Mouse (Mus musculus): ENCODE data around the gene Olfr709-ps1.
"Not testable (repeated sequence)": the region's sequence is repeated elsewhere in the genome, so short reads cannot be mapped to it uniquely, and the experiment has no call there.

Olfr709-ps1 gene

GRCm38 (mm10) chr7:106932119-106932518 lies at the start of gene Olfr709-ps1:
Gene Olfr709-ps1 (minus strand): TSS chr7:106932219.
- DNase-seq (ENCODE audit: low read depth, low spot score): no peak

GRCm38 (mm10) chr7:106975353-106975752 lies 43.3 kb upstream of the Olfr709-ps1 start, which contains the start of gene Olfr711:
Gene Olfr711 (minus strand): TSS chr7:106975453.
- no peak for DNase-seq (ENCODE audit: low read depth, low spot score)

DNA sequence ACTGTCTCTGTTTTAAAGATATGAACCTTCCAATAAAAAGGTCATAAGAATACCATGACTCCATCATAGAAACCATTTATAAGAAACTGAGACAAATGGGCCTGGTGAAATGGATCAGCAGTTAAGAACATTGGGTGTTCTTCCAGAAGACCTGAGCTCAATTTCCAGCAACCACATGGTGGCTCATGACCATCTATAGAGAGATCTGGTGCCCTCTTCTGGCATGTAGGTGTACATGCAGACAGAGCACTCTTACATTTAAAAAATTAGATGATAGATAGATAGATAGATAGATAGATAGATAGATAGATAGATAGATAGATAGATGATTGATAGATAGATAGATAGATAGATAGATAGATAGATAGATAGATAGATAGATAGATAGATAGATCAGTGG lies 35.5 kb upstream of the Olfr709-ps1 start:
- peak; percentile 54 for DNase-seq (ENCODE audit: low read depth, low spot score)

DNA sequence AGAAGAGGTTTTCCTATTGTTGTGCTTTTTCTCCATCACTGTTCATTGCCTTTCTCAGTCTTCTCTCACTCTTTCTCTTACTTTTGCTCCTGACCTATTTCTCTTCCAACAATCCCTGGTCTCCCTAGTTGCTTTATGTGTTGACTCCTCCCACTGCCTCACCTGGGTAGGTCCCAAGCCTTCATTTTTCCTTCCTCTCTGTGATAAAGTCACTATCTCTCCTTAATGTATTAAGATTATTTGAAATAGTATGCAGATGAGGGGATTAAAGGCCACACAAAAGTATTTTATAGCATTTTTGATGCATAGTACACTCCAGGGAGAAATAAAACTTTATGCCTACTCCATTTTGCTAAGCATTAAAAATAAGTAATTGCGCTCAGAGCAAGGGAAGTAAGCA lies 31.8 kb upstream of the Olfr709-ps1 start, which contains the start of gene Olfr6:
TSS of gene Olfr6 (minus strand) at position 101 of the 400 bp plus-strand sequence.
- DNase-seq (ENCODE audit: low read depth, low spot score): no peak

DNA sequence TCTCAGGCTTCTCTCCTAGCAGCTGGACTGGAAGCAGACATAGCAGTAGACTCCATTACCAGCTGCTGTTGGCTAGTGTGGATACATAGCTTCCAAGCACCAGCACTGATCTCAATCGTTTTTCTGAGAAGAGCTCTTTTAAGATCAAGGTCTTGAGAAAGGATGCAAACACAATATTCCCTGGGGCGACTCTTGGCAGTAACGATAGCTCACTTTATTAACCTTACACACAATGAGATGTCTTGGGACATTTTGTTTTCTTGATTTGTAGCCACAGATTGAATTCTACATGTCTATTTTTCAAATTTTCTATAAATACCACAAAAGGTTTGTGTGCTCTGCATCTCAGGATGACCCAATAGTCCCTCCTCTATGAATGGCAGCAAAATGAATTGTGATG lies 16.2 kb upstream of the Olfr709-ps1 start, which contains the start of gene Olfr710:
TSS of gene Olfr710 (minus strand) at position 101 of the 400 bp plus-strand sequence.
- DNase-seq (ENCODE audit: low read depth, low spot score): no peak

GRCm38 (mm10) chr7:106920961-106921360 lies 11.1 kb downstream of the Olfr709-ps1 start:
- not testable (repeated sequence) for DNase-seq (ENCODE audit: low read depth, low spot score)

DNA sequence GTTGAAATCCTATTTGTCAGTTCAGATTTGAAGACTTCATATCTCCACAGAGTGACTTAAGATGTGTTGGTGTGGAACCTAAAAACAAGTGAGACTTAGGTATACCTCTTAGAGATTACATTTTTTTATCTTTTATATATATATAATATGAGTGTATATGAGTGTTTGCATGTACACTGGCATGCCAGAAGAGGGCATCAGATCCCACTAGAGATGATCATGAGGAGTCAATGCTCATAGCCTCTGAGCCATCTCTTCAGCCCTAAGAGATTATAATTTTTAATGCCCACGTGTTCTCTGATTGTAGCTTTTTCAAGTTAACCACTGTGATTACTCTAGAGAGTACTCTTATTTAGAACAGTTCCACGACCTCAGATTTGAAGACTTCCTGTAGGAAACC lies 24.3 kb downstream of the Olfr709-ps1 start, which contains the start of gene Olfr1532-ps1:
TSS of gene Olfr1532-ps1 (plus strand) at position 326 of the 400 bp plus-strand sequence.
- DNase-seq (ENCODE audit: low read depth, low spot score): no peak

DNA sequence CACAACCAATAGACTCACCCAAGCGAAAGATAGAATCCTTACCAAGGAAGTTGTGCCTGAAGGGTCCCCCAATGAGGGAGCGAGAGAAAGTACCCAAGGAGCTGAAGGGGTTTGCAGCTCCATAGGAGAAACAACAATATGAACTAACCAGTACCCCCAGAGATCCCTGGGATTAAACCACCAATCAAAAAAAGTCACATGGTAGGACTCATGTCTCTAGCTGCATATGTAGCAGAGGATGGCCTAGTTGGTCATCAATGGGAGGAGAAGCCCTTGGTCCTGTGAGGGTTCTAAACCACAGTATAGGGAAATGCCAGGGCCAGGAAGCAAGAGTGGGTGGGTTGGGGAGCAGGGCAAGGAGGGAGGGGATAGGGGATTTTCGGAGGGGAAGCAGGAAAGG lies 30.9 kb downstream of the Olfr709-ps1 start, which contains the start of gene Olfr707:
TSS of gene Olfr707 (minus strand) at position 101 of the 400 bp plus-strand sequence.
- not testable (repeated sequence) for DNase-seq (ENCODE audit: low read depth, low spot score)

DNA sequence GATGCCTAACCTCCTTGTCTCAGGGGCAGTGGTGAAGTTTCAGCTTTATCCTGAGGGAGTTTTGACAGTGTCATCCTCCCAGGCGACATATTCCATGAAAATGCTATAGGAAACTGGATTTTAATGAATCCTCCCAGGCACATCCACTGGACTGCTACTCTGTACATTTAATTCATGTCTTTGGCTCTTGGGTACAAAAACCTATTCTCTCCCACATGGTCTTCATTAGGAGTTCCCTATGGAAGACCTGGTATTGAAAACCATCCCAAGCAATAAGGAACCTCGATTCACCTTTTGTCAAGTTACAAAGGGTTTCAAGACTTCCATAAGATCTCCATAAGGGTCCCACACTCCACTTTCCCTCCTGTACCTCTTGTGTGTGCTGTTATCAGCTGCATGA lies 44.0 kb downstream of the Olfr709-ps1 start, which contains the start of gene Olfr706:
TSS of gene Olfr706 (minus strand) at position 101 of the 400 bp plus-strand sequence.
- DNase-seq (ENCODE audit: low read depth, low spot score): no peak

GRCm38 (mm10) chr7:106876791-106877190 lies 55.2 kb downstream of the Olfr709-ps1 start, which contains the start of gene Olfr705:
Gene Olfr705 (minus strand): TSS chr7:106876891.
- no peak for DNase-seq (ENCODE audit: low read depth, low spot score)

Data from R1 (cell line).